Mouse (Mus musculus) cerebellum, postnatal 14 days (tissue): ENCODE results near the gene Ptprj.

Experiments
- DNase-seq, 2 experiments: peaks; one replicate each; pipeline ENCODE4 v3.0.0; 2021; ENCODE audit warnings: mixed read lengths in 2 of 2

The Ptprj gene

DNA sequence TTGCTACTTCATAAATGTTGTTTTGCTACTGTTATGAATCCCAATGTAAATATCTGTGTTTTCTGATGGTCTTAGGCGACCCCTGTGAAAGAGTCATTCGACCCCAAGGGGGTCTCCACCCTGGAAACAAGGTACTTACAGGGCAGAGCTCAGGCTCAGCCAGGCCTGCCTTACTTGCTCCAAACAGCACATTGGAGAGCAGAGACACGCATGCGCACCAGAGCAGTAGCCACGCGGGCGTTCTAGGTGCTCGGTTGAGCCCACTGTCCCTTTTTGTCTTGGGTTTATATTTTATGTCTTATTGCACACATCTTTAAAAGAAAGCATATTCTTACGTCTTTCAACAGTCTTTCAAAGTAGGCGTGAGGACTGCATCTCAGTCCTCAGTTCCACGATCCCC lies 22.1 kb downstream of the Ptprj start:
- DNase-seq, result no peak

DNA sequence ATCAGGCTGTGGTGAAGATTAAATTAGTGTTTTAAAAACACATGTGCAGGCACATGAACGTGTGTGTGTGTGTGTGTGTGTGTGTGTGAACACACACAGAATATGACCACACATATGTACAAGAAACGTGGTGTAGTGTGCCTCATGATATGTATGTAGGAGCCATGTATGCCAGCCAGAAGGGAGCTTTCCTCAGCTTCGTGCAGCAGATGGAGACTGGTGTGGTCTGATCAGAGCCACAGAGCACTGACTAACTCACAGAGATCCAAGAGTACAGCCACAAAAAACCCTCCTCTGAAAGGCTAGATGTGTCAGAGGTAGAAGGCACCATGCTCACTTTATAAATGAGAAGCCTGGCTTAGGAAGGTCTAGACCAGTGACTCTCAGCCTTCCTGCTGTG lies 22.5 kb downstream of the Ptprj start:
- DNase-seq, result no peak

DNA sequence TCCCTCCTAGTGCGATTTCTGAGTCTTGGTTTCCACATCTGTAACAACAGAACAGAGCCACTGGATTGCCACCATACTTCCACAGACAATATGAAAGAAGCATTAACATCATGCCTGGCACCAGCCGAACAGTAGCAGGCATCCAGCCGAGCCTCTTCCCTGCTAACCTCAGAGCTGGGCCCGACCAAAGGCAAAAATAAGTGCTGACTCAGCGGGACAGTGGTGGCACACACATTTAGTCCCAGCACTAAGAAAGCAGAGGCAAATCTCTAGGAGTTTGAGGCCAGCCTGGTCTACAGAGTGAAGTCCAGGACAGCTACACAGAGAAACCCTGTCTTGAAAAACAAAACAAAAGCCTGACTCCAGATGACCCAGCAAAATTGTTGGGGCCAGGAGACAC lies 24.7 kb downstream of the Ptprj start:
- DNase-seq, result no peak

DNA sequence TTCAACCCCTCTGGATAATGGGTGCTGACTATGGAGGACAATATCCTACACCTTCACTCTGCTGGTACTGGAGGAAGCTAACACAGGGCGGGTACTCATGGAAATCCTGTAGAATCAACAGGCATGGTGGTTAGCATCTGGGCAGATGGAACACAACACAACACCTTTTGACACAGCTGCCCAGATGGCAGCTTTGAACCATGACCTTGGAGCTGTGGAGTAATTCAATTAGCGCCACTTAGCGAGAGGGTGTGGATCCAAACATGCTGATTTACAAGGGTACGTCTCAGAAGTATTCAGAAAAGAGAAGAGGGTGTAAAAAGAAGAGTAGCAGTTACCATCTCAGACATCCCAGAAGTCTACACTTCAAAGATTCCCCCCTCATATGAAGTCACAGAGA lies 25.6 kb downstream of the Ptprj start:
- no peak for DNase-seq

DNA sequence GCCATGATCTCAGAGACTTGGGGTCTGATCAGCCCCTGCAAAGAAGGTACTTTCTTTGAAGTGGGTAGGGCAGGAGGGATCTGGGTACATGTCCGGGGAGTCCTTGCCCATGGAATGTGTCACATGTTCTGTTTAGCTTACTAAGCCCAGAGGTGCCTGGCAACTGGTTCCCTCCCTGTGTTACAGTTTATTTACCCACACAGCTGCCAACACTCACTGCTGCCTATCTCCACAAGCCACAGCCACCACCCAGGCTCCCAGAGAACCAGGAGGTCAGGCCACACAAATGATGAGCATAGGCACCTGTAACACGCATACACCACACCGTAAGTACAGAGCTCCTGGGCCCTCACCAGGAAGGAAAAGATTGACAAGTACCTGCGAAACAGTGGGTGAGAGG lies 26.6 kb downstream of the Ptprj start:
- DNase-seq, result no peak

DNA sequence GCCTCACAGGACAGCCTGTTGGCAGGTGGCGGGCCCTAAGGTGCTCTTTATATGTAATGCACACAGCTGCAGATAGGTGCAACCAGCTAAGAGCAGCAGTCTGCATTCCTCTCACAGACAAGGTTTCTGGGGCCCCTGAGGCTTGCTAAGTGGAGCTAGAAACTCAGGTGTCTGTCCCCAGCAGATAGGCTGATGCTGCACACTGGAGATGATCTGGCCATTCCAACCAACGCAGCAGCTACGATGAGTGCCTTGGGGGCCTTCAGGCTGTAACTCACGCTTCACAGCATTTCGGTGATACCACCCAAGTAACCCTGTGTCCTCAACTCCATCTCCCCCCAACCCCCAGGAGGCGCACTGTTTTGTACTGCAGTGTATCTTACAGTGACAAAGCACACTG lies 29.8 kb downstream of the Ptprj start:
- DNase-seq, result no peak

DNA sequence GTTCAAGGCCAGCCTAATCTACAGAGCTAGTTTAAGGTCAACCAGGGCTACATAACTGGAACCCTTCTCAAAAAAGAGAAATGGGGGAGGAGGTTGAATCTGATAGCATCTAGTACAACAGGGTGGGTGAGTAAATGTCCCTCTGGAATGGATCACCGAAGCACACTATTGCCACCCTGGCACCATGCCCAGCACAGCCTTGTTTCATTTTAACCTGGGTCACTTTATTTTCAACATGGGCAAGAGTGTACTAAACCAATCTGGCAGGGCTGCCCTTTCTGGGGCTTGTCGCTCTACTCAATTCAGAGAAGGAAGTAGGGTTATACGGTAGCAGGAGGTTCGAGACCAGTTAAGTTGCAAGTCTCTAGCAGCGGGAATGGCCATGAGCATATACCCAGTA lies 31.9 kb downstream of the Ptprj start:
- DNase-seq, result peak in 1 of 2 experiments; percentile 49

DNA sequence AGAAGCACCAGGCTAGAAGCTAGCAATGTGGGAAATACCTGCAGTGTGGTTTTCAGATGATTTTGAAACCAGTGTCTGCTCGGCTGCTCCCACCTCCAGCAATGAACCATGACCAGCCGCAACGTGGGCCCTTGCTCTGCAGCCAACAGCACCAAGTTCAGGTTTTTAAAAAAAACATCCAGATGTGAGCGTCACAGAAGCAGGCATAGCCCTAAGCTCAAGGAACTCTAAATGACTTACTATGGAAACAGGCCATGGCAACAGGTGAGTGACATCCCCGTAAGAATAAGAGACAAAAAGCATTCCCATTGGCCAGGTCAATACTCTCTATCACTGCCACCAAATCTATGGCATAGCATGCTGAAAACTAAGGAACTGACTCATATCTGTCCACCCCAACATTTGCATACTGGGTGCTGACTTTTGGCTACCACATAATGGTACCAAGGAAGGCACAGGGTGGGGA lies 33.3 kb downstream of the Ptprj start:
- DNase-seq, result no peak

DNA sequence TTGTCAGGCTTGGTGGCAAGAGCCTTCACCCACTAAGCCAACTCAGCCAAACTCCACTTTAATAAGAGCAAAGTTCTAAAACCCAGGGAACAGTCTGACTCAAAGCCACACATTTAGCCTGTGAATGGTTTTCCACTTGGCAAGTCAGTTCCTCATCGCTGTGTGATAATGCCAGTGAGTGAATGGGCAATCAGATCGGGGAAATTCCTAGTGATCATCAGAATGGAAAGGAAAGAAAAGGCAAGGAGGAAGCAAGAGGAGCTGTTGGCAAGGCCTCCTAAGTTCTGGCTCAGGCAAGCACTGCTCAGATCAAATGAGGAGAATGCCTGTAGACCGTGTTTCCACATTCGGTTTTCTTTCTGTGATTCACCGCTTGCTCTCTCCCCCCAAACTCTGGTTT lies 35.2 kb downstream of the Ptprj start:
- DNase-seq, result peak; percentile 67 to 81

DNA sequence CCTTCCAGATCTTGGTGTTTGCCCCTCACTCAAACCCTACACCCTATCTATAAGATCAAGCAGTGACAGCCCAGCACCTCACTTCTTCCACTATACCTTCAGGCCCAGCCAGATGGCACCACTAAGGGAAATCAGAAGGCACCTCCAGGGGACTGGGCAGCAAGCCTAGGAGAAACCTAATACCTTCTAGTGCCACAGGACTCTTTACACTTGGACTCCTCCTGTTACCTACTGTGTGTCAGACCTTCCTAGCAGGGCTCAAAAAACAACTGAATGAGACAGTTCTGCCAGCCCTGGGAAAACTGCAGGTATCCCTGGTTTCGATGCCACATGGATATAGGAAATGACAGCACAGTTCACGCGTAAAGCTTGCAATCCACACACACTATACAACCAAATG lies 36.5 kb downstream of the Ptprj start:
- peak; percentile 82 to 94 for DNase-seq

DNA sequence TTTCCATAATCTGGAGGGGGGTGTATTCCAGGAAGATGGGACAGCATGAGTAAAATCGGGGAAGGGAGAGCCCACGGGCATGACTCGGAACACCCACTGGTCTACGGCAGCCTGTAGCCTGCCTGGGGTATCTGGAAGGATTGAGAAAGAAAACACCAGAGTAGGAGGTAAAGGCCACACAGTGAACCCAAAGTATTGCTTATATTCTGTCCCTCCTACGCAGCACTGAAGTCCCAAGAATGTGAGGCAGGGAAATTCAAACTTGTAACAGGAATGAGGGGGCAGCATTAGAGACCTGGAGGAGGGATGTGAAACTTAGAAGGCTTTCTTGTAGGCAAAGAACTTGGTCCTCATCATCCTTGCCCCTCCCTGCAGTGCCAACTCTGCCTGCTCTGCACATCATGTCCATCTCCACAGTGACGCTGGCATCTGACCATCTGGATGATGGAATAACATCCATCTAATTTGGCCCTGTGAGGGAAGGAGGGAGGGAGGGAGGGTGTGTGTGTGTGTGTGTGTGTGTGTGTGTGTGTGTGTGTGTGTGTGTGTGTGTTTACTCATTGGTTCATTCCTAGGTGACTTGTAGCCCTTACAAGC lies 37.2 kb downstream of the Ptprj start:
- peak; percentile 71 to 73 for DNase-seq

DNA sequence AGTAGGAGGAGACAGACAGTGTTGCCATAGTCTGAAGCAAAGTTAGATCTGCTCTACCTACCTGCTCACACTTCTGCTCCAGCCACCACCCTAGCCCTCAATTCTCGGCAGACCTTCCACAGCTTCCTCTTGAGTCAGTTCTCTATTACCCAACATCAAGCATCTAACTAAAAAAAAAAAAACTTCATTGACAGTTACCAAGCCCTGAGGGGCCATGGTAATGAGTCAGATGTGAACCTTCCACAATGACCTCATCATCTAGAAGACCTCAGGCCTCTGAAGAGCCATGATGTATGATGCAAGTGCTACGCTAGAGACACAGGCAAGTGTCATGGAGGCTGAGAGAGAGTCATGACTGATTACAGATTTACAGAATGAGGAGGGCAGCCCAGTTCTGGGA lies 37.8 kb downstream of the Ptprj start:
- DNase-seq, result no peak

DNA sequence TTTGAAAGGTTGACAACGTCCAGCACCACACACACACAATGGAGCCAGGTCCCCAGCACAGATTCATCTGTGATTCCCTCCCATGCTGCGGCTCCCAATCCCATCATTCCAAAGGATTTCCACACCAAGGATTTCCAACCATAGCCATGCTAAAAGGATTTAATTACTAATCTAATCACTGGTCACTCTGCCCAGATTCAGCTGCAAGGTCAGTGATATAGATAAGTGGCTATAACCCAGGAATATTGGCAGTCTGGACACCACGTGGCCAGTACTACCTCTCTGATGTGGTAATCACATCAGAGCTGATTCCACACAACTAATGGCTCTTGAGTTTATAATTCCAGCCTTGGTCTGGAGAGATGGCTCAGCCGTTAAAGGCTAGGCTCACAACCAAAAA lies 41.2 kb downstream of the Ptprj start:
- no peak for DNase-seq

DNA sequence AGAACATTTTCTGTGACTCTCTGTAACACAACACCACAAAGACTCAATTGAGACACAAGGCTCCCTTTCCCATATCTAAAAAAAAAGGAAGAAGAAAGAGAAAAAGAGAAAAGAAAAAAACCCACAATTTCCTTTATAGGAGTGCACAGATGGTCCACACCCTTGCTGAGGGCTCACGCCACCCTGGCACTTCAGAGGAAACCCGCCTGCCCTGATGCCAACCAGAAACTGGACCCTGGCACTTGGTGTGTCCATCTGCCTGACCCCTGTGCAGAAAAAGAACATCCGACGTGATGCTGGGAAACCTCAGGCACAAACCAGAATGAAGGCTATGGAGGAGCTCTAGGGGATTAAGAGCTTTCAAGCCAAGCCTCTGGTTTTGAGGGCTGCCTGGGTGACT lies 43.2 kb downstream of the Ptprj start:
- DNase-seq, result peak; percentile 57 to 66

DNA sequence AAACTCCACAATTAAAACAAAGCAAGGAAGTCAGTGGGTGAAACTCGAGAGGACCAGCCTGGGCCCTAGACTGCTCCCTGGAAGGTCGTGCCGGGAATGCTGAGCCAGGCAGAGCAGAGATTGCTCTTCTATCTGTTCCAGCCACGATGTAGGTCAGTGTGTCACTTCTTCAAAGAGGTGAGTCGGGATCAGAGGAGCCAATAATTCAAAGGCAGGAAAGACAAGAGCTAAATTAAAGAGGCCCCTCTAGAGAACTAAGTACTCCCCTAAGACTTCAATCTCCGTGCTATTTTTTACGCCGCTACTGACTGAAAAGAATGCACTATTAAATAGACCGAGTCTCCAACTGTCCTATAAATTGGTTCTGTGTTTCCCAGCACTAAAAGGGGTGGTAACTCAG lies 43.9 kb downstream of the Ptprj start:
- DNase-seq, result no peak

DNA sequence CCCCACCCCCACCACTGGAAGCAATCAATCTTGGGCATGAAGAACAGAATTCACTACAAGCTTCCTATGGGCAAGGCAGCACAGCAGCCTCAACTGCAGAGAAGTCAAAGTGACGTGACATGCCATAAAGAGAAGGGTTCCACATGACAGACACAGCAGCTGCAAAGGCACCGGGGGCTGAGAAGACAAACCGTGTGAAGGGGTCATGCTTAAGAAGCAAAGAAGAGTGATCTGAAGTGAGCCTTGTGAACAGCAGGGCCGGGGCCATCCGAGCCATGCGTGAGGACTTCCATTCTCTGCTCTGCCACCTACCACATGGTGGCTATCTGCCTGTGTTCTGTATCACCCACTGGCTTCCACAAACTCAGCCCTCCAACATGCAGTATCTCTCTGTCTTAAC lies 45.7 kb downstream of the Ptprj start:
- no peak for DNase-seq

DNA sequence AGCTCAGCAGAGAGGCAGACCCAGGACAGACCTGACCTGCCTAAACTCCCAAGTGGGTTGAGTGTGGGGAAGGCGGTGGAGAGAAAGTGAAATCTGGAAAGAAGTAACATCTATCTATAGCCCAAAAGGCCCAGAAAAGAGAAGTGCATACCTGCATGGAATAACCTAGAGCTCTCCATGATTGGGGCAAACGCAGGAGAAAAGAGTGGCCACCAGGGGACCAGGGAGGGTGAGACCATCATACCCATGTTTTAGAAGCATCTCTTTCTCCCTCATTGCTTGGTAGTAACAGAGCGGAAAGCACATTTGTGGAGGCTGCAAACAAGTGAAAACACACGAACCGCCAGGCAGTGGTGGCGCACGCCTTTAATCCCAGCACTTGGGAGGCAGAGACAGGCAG lies 46.5 kb downstream of the Ptprj start:
- DNase-seq, result no peak

DNA sequence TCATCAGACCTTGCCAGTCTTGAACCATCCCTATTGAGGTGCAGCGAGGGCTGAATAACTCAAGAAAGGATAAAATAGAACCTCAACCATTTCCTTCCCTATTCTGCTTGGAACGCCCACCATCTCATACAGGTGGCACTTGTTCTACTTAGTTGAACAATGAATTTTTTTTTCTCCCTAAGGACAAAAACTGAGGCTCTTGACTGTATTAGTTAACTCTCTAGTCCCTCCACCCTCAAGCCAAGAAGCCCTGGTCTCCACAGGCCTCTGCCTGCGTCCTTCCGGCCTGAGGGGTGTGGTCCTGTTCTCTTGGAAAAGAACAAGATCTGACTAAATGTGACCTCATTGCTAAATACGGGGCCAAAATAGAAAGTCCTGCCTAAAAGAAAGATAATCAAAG lies 48.4 kb downstream of the Ptprj start:
- no peak for DNase-seq

DNA sequence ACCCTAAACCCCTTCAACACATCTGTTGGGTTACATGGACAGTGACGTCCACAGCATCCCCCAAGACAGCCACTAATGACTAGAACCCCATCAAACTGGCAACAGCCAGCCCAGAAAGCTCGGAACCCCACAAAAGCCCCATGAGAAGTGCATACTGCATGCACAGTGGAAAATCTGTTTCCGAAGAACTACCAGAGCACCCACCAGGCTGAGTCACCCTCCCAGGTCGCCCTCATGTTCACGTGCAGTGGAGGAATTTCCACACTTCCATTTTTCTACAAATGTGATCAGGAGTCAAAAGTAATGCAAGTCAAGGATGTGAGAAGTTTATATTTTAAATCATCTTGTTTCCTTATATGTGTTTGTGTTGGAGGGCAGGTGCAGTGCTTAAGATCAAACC lies 52.3 kb downstream of the Ptprj start:
- DNase-seq, result no peak

DNA sequence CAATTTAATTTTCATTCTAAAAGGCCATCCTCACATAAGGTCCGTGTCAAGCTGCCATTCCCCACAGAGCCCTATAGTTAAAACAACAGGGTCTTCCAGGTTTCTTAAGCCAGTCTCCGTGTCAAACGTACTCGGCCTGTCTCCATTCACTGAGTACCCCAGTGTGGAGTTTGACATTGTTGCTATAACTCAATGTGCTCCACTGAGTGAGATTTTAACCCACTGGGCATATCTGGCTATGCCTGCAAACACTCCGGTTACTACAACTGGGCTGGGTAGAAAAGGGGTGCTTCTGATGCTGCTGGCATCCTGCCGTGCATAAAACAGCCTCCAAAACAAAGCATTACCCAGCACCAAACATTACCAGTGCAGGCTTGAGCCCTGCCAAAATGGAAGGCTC lies 53.5 kb downstream of the Ptprj start:
- no peak for DNase-seq

DNA sequence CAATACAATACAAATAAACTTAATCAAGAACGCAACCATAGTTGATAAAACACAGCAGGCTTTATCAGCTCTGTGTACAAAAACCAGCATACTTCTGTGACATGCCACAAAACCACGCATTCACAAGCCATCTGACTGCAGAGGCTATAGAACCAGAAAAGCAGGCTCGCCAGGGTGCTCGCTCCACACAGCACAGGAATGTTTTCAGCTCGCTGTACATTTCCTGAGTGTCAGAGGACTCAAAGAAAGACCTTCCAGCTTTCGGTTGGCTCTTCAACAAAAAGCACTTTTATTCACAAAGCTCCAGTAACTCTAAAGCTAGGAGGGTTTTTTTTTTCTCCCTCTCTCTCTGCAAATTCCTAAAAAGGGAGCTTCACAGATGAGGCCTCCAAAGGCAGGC lies 53.9 kb downstream of the Ptprj start:
- DNase-seq, result no peak

DNA sequence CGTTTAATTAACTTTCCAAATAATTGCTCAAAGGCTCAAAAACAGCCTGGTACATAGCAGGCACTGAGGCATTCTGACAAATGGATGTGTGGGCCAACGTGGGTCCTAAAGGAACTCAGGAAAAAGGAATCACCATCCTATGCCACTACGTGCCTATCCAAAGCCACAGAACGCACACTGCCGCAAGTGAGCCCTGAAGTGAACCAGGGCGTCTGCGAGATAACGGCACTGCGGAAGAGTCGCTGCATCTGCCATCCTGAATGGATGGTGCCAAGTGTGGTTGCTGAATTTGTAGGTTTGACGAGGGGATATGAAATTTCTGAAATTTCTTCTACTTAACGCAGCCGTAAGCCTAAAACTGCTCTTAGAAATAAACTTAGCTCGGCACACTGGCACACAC lies 54.6 kb downstream of the Ptprj start:
- DNase-seq, result no peak

DNA sequence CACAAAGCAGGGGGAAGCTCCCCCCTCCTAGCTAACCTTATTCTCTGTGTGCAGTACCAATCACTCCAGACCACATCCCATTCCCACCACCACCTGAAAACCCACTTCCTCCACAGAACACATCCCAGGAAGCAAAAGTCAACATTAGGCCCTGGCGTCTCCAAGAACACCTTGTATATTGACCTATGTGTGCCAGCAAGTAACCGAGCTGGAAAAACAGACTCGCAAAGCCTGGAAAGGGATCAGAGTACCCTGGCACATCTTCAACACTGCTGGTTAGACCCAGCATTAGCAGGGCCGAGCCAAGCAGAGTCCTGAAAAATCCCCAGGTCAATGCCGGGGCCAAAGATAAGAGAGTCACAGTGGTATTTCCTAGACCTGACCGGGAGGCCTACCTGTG lies 58.0 kb downstream of the Ptprj start:
- DNase-seq, result peak; percentile 61 to 65

DNA sequence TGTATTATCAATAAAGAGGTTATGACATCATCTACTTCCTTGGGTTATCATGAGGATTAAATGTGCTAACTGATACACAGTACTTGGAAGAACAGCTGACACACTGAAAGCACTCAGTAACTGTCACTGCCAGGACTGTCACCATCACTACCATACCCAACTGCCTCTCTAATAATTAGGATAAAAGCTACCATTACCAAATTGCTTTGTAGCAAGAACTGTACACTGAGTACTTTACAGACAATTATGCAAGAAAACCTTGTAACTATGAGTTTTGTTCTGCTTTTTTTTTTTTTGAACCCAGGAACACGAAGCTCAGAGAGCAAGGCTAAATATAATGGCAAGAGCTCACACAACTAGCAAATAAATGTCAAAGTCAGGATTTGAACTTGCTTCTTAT lies 58.5 kb downstream of the Ptprj start:
- no peak for DNase-seq

DNA sequence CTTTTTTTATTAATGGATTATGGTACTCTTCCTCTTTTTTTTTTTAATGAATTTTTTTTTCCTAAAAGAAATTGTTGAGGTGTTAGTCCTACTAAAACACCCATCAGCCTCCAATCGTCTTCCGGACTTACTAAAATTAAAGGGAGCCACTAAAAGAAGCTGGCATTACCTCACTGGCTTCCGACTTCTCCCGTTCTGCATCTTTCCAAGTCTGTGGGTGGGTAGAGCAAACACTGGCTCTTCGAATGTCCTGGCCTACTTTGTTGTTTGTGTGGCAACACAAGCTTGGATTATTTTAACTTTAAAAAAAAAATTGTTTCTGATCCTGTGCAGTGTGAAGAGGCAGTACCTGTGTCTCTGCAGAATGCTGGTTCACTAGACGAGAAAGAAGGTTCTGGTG lies 62.2 kb downstream of the Ptprj start:
- no peak for DNase-seq

DNA sequence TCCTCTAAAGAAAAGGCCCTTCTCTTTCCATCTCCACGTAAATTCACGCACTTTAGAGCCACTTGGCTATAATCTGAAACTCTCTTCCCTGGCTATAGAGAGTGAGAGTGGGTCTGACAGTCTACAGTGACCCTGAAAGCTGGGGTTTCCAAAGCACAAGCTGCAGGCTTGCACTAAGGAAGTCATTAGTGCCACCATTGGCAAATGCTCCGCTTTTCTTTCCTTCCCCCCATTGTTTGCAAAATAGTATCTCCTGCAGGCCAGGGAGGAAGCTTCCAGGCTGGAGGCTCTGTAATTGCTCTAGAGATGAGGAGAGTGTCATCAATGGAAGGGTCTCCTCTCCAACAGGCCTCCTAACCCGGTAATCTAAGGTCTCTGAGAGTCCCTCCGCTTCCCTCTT lies 65.5 kb downstream of the Ptprj start:
- no peak for DNase-seq
